Comparison of ENCODE assay signal across 21 mouse cellular contexts in genomic region chr7:24451855-24452311, GRCm38 (mm10). TPM values are rescaled to one million over a fixed set of nuclear protein-coding genes. Genes with fewer than 3 reads are reported as not detected.
DNase-seq lines count a peak whose midpoint lies in the region; ATAC-seq and TF ChIP-seq lines count a peak whose summit lies in the region.
"Had no signal": no experiment of that assay in that cellular context is flagged by ENCODE, and none has a peak within 500 bp of the region (broad histone marks: within the 10 kb centered on the region; RNA-seq: fewer than 3 reads in every experiment).

Gene Irgc1, minus strand, starts transcription at chr7:24452297.

- no peak within 1 kb of the TSS for H3K4me2 ChIP-seq in forebrain, postnatal 0 days (ENCODE audit: low read depth)
- H3K4me2 ChIP-seq: heart, embryonic 15.5 days; liver, embryonic 13.5 days; midbrain, embryonic 12.5 days had no signal

- no peak within 1 kb of the TSS for H3K9ac ChIP-seq in forebrain, postnatal 0 days
- H3K9ac ChIP-seq: heart, embryonic 15.5 days; liver, embryonic 13.5 days; midbrain, embryonic 12.5 days had no signal

- no peak for DNase-seq in thymus, adult 2 months
- no peak for DNase-seq in thymus, adult 18-20 months
- peak; percentile 18 for DNase-seq in G1E (ENCODE audit: low spot score)
- peak; percentile 88 for DNase-seq in splenic B cell, adult 2 months (ENCODE audit: low read depth, low spot score)
- DNase-seq in cerebellum, adult 11-12 months, result no peak
- no peak for DNase-seq in forebrain, postnatal 0 days
- DNase-seq: adrenal gland, postnatal 36 days; cerebellum, adult 18-20 months; kidney, adult 2 months; kidney, postnatal 36 days; left cerebral cortex, postnatal 4 days; liver, embryonic 13.5 days; lung, postnatal 14 days had no signal

- no peaks in the 10 kb centered on the region for H3K36me3 ChIP-seq in thymus, adult 2 months (ENCODE audit: control insufficient read depth, insufficient read depth, low read length)
- no peaks in the 10 kb centered on the region for H3K36me3 ChIP-seq in G1E (replicated peaks)
- H3K36me3 ChIP-seq in splenic B cell, adult 2 months (ENCODE audit: control insufficient read depth, insufficient read depth, low read length, poor library complexity, severe bottlenecking), result no peaks in the 10 kb centered on the region
- H3K36me3 ChIP-seq in forebrain, postnatal 0 days (ENCODE audit: insufficient read depth), result no peaks in the 10 kb centered on the region
- H3K36me3 ChIP-seq: heart, embryonic 15.5 days; liver, embryonic 13.5 days; midbrain, embryonic 12.5 days had no signal

- peak; percentile 25 for ATAC-seq in G1E (ENCODE audit: extremely low read depth, insufficient number of reproducible peaks, low FRiP score, poor library complexity, severe bottlenecking)
- peak; percentile 70 for ATAC-seq in inflammation-experienced regulatory T-cells, adult 6 months
- no peak for ATAC-seq in forebrain, postnatal 0 days

- H3K4me3 ChIP-seq in thymus, adult 2 months (ENCODE audit: control insufficient read depth, insufficient read depth, low read length), result no peak within 1 kb of the TSS
- peak within 1 kb of the TSS; percentile 64; the same call in 1 of the 2 replicates for H3K4me3 ChIP-seq in G1E (ENCODE audit: low read depth, low read length)
- no peak within 1 kb of the TSS for H3K4me3 ChIP-seq in forebrain, postnatal 0 days (ENCODE audit: low read depth, low read length)
- H3K4me3 ChIP-seq: erythroblast, embryonic 14.5 days; heart, embryonic 15.5 days; liver, embryonic 13.5 days; midbrain, embryonic 12.5 days had no signal

- TF ChIP-seq CTCF in thymus, adult 2 months (IDR thresholded peaks at IDR 0.05; ENCODE audit: borderline replicate concordance, control insufficient read depth, extremely low read depth, insufficient read depth, low read length, poor library complexity), result no peak
- no peak for TF ChIP-seq CTCF in G1E (IDR thresholded peaks at IDR 0.05; ENCODE audit: low read depth, low read length)
- TF ChIP-seq CTCF in forebrain, postnatal 0 days (IDR thresholded peaks at IDR 0.05; ENCODE audit: low read depth), result no peak

- WGBS in thymus, adult 2 months, result 4% methylated on average over 9 of the region's 9 CpGs
- WGBS in forebrain, postnatal 0 days, result 82% methylated on average over 9 of the region's 9 CpGs

- peak within 1 kb of the TSS; percentile 2; the same call in 1 of the 2 replicates for H3K27ac ChIP-seq in thymus, adult 2 months (ENCODE audit: control insufficient read depth, insufficient read depth, low read length)
- H3K27ac ChIP-seq in forebrain, postnatal 0 days (ENCODE audit: low read depth, low read length), result no peak within 1 kb of the TSS
- H3K27ac ChIP-seq: heart, embryonic 15.5 days; liver, embryonic 13.5 days; midbrain, embryonic 12.5 days had no signal

- peaks cover 59% of the 10 kb centered on the region for H3K4me1 ChIP-seq in thymus, adult 2 months (replicated peaks; ENCODE audit: control insufficient read depth, insufficient read depth, low read length)
- peaks cover 50% of the 10 kb centered on the region for H3K4me1 ChIP-seq in G1E (ENCODE audit: insufficient read depth, low read depth, low read length)
- H3K4me1 ChIP-seq in forebrain, postnatal 0 days (ENCODE audit: insufficient read depth), result no peaks in the 10 kb centered on the region
- H3K4me1 ChIP-seq: midbrain, embryonic 12.5 days had no signal

- H3K27me3 ChIP-seq in thymus, adult 2 months (ENCODE audit: control insufficient read depth, insufficient read depth, low read length), result no peaks in the 10 kb centered on the region
- H3K27me3 ChIP-seq in G1E (ENCODE audit: insufficient read depth, low read length), result peaks cover 3% of the 10 kb centered on the region
- no peaks in the 10 kb centered on the region for H3K27me3 ChIP-seq in splenic B cell, adult 2 months (ENCODE audit: control insufficient read depth, insufficient read depth, low read length, poor library complexity, severe bottlenecking)
- H3K27me3 ChIP-seq in forebrain, postnatal 0 days (ENCODE audit: insufficient read depth, low read length), result no peaks in the 10 kb centered on the region
- H3K27me3 ChIP-seq: heart, embryonic 15.5 days; midbrain, embryonic 12.5 days had no signal

- no peak for TF ChIP-seq POLR2A in thymus, adult 2 months (IDR thresholded peaks at IDR 0.05; ENCODE audit: control insufficient read depth, extremely low read depth, insufficient read depth, low read length, poor library complexity)

- H3K9me3 ChIP-seq in G1E (replicated peaks), result no peaks in the 10 kb centered on the region
- H3K9me3 ChIP-seq in forebrain, postnatal 0 days (ENCODE audit: low read length), result no peaks in the 10 kb centered on the region
- H3K9me3 ChIP-seq: heart, embryonic 15.5 days; liver, embryonic 13.5 days; midbrain, embryonic 12.5 days had no signal

RNA-seq across cellular contexts. Expression of gene Irgc1, which starts in this region (rescaled TPM):
- polyA plus RNA-seq in thymus, adult 2 months (2012; rRNA removed), result 0.97 and 3.0 TPM in 2 replicates
- total RNA-seq in G1E (2014; fragmentation: Nextera tagmentation), result 2.0 TPM in 1 of 2 replicates, not detected in the other
- total RNA-seq in G1E (2017), result 0.33 TPM in 1 of 2 replicates, not detected in the other
- 0.06 and 0.09 TPM in 2 replicates for polyA plus RNA-seq in G1E (2012)
- polyA plus RNA-seq in inflammation-experienced regulatory T-cells, adult 6 months (2017; shearing (Covaris generic)), result not detected
- total RNA-seq in forebrain, postnatal 0 days (2014; rRNA removed), result not detected in 2 replicates
- not detected in 2 replicates for polyA plus RNA-seq in forebrain, postnatal 0 days (2015; fragmentation: Nextera tagmentation; extraction: Ambion mirVana)
- total RNA-seq: adrenal gland, postnatal 36 days; layer of hippocampus, postnatal 25 days; left cerebral cortex, postnatal 4 days had no signal
- polyA plus RNA-seq: erythroblast, embryonic 14.5 days; heart, embryonic 15.5 days; hindbrain, embryonic 11.5 days; liver, embryonic 13.5 days; midbrain, embryonic 12.5 days; neural tube, embryonic 14.5 days; stomach, embryonic 14.5 days had no signal

Comparison
In these comparisons a context has a peak if more than half of its experiments do, and no peak if none do; other contexts are left out.
1. Peak in ATAC-seq in inflammation-experienced regulatory T-cells, adult 6 months; RNA of the gene not detected or under 1 TPM.
2. DNase-seq: peak in G1E (single experiment) and splenic B cell, adult 2 months (single experiment); none in thymus, adult 2 months (single experiment), thymus, adult 18-20 months (0 of 2), cerebellum, adult 11-12 months (single experiment) and forebrain, postnatal 0 days (single experiment).